Mouse (Mus musculus): ENCODE measurements around the gene Cdk9.
A peak's percentile ranks its signal among the peaks of the same experiment; 100 is the strongest.

Gene Cdk9

DNA sequence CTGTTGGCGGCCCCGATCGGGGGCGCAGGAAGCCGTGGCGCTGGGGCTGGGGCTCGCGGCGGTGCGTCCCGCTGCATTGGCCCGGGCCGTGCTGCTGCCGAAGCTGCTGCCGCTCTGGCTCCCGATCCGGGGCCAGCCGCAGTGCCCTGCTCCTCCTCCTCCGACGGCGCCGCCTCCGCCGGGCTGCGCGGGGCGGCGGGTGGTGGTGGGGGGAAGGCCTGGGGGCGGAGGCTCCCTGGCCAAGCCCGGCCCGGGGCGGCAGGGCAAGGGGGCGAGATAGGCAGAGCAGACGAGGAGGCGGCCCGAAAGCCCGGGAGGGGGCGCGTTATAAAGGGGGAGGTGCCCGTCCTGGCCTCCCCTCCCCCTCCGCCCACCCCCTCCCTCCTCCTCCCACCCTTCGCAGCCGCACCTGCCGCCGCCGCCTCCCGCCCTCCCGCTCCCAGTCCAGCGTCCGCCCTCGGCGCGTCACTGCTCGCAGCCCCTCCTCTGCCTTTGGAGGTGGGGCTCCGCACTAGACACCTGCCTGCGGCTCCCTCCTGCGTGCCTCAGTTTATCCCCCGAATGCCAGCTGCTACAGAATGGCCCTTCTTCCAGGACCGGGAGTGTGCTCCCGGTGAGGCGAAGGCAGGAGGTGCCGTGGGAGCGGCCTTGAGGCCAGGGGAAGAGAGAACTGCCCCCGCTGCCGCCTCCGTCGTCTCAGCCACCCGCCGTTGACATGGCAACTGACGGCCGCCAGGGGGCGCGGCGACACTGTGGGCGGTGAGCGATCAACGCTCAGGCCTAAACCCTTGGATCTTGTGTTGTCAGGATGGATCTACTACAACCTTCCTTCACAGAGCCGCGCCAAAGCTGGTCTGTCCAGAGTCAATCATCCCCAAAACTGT is at the start of gene Cdk9:
Cdk9 (minus strand) TSS at position 143 of the 884 bp plus-strand sequence.
- DNase-seq (ENCODE audit: low spot score) = peak; percentile 95

DNA sequence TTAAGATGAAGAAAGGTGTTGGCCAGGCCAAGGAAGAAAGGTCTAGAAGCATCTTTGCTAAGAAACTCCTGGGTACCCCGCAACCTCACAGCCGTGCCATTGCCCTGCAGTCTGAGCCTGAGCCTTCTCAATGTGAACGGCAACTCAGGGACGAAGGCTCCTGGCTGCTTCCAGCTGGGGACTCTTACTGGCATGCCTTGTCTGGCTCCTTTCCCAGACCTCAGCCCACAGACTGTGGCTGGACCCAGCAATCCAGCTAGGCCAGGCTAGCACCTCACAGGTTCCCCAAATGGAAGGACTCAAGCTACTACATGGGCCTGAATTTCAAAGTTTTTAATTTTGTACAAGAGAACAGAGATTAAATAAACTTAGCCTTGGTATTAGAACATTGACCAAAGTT is 49.0 kb upstream of the Cdk9 start:
- DNase-seq (ENCODE audit: low spot score) = no peak

DNA sequence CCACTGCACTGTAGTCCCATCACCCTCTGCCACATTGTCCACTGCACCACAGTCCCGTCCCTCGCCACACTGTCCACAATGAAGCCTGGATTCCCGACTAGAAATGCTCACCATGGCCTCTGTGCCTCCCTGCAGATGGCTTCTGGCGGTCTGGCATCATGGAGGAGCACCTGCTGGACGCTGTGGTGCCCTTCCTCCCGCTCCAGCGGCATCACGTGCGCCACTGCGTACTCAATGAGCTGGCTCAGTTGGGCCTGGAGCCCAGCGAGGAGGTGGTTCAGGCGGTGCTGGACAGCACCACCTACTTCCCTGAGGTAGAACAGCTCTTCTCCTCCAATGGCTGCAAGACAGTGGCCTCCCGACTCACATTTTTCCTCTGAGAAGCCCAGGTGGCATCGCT is 48.5 kb upstream of the Cdk9 start:
- DNase-seq (ENCODE audit: low spot score) = no peak

DNA sequence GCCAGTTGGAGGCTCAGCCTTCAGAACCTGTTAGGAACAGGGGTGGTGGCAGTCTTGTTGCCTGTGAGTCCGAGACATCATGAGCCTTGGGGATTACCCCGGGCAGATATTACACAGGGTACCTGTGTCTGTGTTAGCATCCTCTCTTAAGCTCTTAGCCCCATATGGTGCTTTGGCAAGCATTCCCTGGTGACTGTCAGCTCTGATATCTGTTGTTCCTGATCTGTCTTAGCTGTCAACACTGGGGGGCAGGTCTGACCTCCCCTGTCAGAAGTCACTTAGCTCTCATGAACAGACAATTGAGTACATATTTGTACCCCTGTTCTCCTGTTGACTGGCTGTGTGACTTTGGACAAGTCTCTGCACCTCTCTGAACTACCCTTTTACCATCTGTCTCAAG is 46.1 kb upstream of the Cdk9 start:
- DNase-seq (ENCODE audit: low spot score) = no peak

DNA sequence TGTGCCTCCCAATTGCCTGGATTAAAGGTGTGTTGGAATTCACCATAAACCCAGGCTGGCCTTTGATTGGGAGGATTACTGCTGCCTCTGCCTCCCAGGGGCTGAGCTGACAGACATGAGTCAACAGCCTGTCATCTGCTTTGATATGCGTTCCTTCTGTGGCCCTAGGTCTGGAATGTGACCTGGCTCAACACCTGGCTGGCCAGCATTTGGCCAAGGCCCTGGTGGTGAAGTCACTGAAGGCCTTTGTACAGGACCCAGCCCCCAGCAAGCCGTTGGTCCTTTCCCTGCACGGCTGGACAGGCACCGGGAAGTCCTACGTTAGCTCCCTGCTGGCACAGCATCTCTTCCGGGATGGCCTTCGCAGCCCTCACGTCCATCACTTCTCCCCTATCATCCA is 45.6 kb upstream of the Cdk9 start:
- no peak for DNase-seq (ENCODE audit: low spot score)

DNA sequence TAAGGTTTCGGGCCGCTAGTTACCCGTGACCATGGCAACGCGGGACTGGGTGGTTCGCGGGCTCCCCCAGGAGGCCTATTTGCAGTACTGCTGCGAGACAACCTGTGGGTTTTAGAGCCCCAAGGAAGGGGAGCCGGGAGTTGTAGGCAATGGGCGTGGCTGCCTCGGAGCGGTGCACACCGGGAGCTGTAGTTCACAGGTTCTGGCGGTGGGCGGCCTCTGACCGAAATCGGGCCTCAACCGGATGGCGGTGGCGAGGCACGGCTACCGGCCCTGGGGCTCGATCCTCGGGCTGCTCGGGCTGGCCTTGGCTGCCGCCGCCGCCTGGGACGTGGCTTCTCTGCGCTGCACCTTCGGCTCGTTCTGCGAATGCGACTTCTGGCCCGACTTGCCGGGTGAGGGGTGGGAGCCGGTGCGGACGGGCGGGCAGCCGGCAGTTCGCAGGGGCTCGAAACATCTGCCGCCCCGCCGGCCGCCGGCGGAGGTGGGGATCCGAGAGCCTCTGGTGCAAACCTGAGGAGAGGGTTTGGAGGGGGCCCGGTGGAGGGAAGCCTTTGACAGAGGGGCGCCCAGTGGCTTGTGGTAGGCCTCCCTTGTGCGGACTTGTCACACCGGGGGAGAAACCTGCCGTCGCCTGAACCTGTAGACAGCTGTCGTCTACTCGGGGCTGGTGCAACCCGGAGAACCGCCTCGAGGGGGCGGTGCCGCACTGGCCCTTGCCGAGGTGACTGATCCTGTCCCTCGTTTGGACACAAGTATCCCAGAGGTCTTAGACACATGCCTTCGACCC is 44.4 kb upstream of the Cdk9 start, which contains the start of gene Tor2a:
Tor2a (plus strand) TSS at position 179 of the 790 bp plus-strand sequence.
- peak; percentile 99 for DNase-seq (ENCODE audit: low spot score)

DNA sequence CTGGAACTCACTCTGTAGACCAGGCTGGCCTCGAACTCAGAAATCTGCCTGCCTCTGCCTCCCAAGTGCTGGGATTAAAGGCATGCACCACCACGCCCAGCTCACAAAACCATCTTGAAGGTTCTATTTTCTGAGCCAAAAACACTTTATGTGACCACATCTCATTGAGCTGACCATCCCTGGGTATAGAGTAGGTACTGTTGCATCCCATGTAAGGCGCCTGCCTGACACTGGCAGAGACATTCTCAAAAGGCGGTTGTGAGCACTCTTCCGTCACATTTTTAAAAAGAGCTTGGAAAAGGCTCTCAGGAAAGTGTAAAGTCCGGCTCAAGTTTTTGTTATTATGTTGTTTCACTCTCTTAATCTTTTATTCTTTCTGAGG is 43.8 kb upstream of the Cdk9 start:
- DNase-seq (ENCODE audit: low spot score) = no peak

DNA sequence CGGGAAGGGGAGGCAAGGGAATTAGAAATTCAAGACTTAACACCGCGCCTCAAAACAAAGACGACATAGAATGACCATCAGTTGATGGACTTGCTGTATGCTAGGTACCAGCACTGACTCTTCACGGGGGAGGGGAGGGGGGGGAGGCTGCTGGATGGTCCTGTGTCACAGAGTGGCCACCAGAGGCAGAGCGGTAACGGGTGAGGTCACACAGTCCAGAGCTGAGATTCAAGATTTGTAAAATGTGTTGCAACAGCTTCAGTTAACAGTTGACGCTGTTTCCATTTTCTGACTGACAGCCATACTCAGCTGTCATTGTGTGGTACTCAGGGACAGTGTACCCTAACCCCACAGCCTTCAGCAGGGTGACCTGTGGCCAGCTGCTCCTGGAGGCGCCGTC is 39.3 kb upstream of the Cdk9 start:
- DNase-seq (ENCODE audit: low spot score) = no peak

DNA sequence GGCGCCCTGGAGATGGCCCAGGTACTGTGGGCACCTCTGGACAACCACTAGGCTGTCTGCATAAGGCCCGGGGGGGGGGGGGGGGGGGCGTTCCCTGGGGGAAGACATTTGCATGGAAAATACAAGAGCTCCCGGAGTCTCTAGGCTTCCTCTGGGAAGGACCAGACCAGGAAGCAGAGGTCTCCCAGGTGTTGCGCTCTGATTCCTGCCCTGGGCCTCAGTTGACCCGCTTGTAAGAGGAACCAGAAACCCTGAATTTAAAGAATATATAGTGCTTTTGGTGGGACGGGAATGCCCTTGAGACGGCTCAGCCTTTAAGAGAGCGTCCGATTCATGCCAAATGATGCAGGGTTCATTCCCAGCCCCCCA is 38.8 kb upstream of the Cdk9 start:
- no peak for DNase-seq (ENCODE audit: low spot score)

- DNase-seq (ENCODE audit: low spot score) = peak; percentile 93
Measured at GRCm38 (mm10) chr2:32750887-32751664, 38.2 kb upstream of the Cdk9 start.

DNA sequence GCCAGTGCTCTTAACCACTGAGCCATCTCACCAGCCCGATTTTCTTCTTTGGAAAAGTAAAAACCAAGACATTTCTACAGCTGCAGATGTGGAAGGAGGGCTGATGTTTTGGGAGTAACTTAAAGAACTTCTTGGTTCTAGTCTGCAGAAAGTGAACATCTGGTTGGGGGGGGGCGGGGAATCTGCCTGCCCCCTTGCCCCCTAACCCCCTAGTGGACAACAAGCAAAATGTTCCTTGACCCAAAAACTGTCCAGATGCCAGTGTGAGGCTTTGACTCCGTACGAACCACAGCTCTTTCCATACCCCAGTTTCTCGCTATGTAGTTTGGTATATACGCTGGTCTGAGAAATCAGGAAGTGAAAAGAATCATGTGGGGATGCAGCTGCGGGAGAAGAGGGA is 37.3 kb upstream of the Cdk9 start:
- DNase-seq (ENCODE audit: low spot score) = no peak

DNA sequence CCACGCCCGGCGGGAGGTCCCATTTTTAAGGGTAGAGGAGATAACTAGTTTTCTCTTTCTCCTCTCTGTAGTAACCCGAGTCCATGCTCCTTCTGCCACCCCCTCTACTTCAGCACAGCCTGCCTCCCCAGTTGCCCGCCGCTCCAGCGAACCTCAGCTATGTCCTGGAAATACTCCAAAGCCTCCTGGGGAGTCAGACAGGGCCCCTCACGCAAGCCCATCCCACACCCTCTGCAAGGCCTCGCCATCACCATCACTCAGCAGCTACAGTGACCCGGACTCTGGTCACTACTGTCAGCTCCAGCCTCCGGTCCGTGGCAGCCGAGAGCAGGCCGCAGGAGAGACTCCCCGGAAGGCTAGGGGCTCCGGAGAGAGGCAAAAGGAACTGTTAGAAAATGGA is 36.2 kb upstream of the Cdk9 start:
- no peak for DNase-seq (ENCODE audit: low spot score)

GRCm38 (mm10) chr2:32744272-32744982 is 31.6 kb upstream of the Cdk9 start:
- peak; percentile 44 for DNase-seq (ENCODE audit: low spot score)

DNA sequence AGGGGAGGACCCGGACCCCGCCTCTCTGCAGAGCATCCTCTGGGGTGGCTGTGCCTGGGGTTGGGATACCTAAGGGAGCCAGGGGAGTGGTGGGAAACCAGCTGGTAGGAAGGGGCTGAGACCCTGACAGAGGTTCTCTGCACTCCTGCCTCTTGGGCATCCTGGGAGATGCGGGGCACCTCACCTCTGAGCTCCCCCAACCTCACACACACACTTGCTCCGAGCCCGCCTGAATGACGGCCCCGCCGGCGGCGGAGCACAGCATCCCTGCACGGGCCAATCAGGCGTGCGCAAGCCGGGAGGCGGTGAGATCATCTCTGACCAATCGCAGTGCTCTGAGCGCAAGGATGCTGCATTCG is 29.3 kb upstream of the Cdk9 start:
- peak; percentile 79 for DNase-seq (ENCODE audit: low spot score)

DNA sequence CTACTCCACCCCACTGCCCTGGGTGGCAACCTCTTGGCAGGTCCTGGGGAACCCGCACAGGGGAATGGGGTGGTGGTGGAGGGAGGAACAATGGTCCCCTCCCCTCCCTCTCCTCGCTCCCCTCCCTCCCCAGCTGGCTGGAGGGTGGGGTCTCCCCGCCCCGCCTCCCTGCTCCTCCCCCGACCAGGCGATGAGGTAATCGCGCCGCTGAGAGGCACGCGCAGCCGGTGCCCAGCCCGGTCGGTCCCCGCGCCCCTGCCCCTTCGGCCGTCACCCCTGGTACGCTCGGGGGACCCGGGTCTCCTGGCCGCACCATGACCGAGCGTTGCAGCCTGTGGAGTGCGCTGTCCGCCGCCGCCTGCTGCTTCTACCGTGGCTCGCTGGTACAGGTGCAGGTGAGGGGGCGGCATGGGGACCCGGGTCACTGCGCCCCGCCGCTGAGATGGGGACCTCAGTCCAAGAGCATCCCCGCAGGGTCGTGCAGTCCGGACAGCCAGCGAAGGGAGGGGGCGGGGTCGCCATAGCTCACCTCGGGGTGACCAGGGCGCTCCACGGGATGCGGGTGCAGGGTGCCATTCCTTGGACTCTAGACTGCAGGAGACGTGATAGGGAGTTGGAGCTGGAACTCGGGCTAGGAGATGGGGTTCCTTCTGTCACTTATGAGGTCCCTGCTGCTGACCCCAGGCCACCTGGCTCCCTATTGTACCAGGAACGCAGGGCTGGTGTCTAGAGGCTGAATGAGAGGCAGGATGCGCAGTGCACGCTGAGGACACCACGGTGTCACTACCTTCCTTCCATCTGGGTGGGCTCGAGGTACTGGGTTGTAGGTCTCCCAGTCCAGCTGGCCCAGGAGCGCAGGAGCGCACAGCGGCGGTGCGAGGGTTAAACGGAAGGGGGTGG is 28.6 kb upstream of the Cdk9 start:
- peak; percentile 51 for DNase-seq (ENCODE audit: low spot score)

GRCm38 (mm10) chr2:32740916-32741272 is 28.0 kb upstream of the Cdk9 start, which contains the start of gene 6330409D20Rik:
Gene 6330409D20Rik (minus strand): TSS chr2:32741016.
- DNase-seq (ENCODE audit: low spot score) = no peak

DNA sequence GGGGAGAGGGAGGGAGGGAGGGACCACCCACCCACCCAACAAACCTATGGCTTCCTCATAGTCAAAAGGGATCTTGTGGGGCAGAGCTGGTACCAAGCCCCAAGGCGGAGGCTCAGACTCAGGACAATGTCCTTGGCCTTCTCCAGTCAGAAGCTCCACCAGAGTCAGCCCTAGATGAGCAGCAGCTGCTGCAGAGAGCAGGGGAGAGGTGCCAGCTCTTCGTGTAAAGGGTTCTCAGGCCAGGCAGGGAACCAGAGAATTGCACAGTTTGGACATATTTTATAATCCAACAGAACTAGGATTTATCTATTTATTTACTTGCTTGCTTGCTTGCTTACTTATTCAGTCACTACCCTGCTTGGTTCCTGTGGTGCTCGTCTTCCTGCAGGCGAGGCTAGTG is 26.4 kb upstream of the Cdk9 start:
- no peak for DNase-seq (ENCODE audit: low spot score)

DNA sequence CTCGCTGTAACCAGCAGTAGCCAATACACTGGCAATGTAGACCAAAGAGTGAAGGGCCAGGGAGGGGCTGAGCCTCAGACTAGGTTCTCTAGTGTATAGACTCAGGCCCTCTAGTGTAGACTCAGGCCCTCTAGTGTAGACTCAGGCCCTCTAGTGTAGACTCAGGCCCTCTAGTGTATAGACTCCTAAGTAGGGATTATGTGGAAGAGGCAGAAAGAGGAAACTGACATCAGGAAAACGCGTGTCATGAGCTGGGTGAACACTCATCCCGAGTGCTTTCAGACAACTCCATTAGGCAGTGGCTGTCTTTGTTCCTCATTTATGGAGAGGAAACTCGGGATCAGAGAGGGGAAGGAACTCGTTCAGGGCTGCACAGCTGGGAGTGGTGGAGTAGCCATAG is 24.1 kb upstream of the Cdk9 start:
- no peak for DNase-seq (ENCODE audit: low spot score)

GRCm38 (mm10) chr2:32736306-32736829 is 23.5 kb upstream of the Cdk9 start:
- no peak for DNase-seq (ENCODE audit: low spot score)

DNA sequence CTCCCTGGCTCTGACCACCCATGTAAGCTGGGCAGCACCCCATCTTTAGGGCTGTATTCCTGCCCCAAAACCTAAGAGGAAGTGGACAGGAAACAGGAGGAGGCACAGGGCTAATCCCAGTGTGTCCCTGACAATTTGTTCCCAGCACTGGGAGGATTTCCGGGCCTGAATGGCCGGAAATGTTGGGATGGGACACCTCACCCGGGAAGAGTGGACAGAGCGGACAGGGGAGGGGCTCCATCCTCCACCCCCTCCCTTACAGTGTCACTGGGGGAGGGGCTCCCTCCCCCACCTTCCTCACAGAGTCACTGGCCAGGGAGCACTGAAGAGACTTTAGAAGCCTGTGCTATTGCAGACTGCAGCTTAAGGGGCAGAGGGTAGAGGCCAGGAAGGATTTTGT is 22.1 kb upstream of the Cdk9 start:
- no peak for DNase-seq (ENCODE audit: low spot score)

DNA sequence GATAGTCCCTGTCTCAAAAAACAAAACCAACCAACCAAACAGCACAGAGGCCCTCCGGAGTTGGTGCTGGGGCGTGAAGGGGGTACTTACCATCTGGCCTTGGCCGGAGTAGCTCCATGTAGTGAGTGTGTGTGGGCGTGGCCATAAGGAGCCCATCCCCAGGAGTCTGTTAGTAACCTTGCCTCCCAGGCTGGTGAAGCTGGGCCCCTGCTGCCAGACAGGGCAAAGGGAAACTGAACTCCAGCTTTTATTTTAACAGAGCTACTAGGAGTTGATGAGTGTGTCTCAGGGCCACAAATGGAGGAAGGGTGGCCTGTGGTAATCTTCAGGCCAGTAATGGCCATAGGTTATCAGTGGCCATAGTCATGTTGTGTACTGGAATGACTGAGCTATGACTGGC is 21.6 kb upstream of the Cdk9 start:
- DNase-seq (ENCODE audit: low spot score) = peak; percentile 31
